Mouse (Mus musculus): Measurements from ENCODE around the gene A330070K13Rik. TPM values are rescaled to one million over a fixed set of nuclear protein-coding genes. Genes with fewer than 3 reads are reported as not detected.

Gene A330070K13Rik
- polyA plus RNA-seq, 1 experiment from 2014 or later = not detected

Other genes with a start within 250 kb of the A330070K13Rik start
- 4.7 and 5.1 TPM in 2 replicates for gene Kctd7, start 239.8 kb downstream of the A330070K13Rik start, polyA plus RNA-seq (2016; fragmentation: Nextera tagmentation; extraction: Ambion mirVana)
- 26.2 and 27.2 TPM in 2 replicates for gene Rabgef1, start 212.8 kb downstream of the A330070K13Rik start, polyA plus RNA-seq (2016; fragmentation: Nextera tagmentation; extraction: Ambion mirVana)
- gene Tmem248, start 167.6 kb downstream of the A330070K13Rik start, polyA plus RNA-seq (2016; fragmentation: Nextera tagmentation; extraction: Ambion mirVana) = 37.7 and 39.1 TPM in 2 replicates
- 69.9 and 75.6 TPM in 2 replicates for gene Sbds, start 129.1 kb downstream of the A330070K13Rik start, polyA plus RNA-seq (2016; fragmentation: Nextera tagmentation; extraction: Ambion mirVana)
- gene Tyw1, start 129.0 kb downstream of the A330070K13Rik start, polyA plus RNA-seq (2016; fragmentation: Nextera tagmentation; extraction: Ambion mirVana) = 32.8 and 33.2 TPM in 2 replicates
- 0.27 and 0.89 TPM in 2 replicates for gene Caln1, start 15.2 kb downstream of the A330070K13Rik start, polyA plus RNA-seq (2016; fragmentation: Nextera tagmentation; extraction: Ambion mirVana)

All from embryonic facial prominence, embryonic 10.5 days (tissue).